Mouse (Mus musculus): ENCODE measurements around the gene Cbwd1.

Cbwd1 gene

DNA sequence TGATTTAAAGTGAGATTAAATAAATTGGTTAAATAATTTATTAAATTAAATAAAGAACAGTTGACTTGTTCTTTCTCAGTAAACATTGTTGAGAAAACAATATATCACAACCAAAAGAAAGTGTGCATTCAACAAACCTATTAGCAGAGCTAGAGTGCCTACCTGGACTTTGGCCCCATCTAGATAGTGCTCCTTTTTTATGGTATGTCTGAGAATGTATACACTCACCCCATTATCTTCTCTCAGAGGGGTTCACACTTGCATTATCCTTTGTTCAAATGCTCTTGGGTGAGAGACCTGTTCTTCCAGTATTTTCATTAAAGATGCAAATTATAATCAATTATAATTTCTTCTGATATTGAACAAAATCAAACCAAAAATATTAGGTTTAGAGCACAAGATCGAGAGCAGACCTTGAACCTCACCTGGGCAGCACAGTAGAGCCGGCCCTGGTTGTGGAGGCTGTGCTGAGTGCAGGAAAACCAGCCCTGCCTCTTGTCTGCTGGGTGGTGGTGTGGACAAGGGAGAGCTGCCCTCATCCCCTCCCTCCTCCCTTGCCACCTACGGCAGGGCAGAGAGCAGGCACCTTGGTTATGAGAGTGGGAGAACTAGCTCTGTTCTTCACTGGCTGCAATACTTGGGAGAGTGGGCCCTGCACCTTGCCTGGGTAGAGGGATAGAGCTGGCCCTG lies 11.4 kb upstream of the Cbwd1 start:
- no peak for DNase-seq

- no peak for DNase-seq
These were observed 9.9 kb upstream of the Cbwd1 start for GRCm38 (mm10) chr19:24971307-24971706.

DNA sequence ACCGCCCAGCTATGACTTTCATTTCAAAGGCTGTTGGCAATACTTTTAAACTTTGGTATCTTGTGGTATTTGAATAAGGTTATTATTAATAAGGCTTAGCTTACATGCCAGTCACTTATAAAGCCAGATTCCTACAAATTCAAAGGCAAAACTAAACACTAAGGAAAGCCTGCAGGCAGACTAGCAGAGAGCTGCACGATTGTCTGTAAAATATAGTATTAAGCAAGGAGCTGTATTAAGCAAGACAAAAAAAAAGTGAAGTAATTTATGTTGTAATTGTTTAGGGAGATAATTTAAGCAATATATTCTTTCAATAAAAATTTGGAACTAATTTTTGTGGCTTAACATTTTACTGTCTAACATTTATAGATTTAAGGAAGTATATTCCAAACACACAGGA lies 5.5 kb upstream of the Cbwd1 start:
- no peak for DNase-seq

- DNase-seq, result no peak
These were observed 4.8 kb upstream of the Cbwd1 start for GRCm38 (mm10) chr19:24966203-24966602.

GRCm38 (mm10) chr19:24958531-24958930 lies 2.9 kb downstream of the Cbwd1 start:
- peak; percentile 72 for DNase-seq

DNA sequence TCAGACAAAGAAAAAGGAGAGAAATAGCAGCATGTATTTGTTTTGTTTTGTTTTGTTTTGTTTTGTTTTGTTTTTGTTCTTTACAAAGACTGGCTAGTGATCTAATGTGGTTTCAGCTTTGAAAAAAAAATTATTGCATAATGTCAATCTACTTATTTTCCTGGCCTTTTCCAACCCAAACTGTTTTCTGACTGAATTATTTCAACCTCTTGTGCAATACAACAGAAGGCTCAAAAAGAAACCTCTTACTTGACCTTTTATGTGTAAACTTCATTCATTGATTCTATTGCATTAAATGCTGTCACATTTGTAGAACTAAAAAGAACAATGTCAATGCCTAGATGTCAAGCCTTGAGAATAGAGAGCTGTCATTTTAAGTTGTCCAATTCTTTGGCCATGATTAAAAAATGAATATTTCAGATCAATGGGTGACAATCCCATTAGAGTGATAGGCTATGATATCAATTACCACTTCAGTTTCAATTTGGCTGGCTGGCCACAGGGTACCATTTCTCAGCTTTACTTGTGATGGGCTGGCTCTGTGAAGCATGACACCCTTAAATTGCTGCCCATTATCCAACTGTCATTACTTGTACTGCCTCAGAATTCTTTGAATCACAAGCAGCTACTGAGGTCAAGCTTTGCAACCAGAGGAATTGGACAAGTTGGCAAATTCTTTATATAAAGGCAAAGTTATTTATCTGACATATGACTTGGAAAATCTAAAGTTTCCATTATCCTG lies 15.7 kb downstream of the Cbwd1 start:
- no peak for DNase-seq

GRCm38 (mm10) chr19:24937084-24937483 lies 24.3 kb downstream of the Cbwd1 start:
- no peak for DNase-seq

DNA sequence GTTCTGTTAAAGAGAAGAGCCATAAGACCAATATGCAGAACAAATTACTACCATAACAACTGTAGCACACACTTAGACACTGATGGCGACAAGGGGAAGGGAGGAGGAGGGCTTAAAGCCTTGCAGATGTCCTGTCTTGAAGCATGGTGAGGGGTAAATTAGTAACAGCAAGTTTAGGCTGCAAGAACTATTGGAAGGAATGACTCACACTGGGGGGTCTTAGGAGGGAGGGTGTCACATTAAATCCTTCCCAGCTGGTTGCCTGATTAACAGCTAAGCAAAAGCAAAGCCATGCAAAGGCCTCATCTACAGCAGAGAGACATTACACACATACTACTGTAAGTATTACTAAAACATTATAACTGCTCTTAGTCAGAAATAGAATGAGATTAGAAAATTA lies 32.4 kb downstream of the Cbwd1 start:
- DNase-seq, result no peak

DNA sequence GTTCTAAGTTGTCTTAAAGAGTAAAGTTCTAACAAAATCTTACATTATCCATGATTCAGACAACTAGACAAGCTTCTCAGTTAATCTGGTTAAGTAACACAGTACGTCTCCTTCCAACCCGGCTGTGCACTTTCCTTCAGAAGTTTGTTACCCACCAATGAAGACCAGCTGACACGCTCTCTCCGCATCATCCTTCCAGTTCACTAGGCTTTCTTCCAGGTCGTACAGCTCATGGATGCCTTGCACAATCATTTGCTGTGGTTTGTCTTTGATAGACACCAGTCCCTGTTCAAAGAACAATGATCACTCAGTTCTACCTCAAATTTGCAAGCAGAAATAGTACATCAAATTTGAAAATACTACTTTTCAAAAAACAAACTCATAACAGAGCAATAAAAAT lies 40.5 kb downstream of the Cbwd1 start:
- no peak for DNase-seq

GRCm38 (mm10) chr19:24908385-24909155 lies 52.8 kb downstream of the Cbwd1 start:
- no peak for DNase-seq

GRCm38 (mm10) chr19:24907655-24908054 lies 53.8 kb downstream of the Cbwd1 start:
- no peak for DNase-seq

GRCm38 (mm10) chr19:24902821-24903220 lies 58.6 kb downstream of the Cbwd1 start:
- no peak for DNase-seq

DNA sequence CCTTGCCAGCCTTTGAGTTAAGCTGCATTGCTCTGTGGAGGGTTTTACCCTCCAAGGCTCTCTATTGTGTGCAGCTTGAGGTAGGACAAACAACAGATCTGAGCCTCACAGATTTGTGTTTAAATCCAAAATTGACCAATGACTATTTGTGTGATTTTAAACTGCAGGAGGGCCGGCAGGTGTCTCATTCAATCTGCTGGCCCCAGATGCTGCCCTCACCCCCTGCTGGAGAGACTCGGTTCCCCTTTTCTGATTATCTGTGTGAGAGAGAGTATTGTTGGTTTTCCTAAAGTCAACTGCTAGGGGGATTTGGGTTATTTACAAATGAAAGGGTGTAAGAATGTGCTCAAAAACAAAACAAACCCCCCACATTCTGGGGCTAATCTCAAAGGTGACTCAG lies 59.2 kb downstream of the Cbwd1 start:
- no peak for DNase-seq

- DNase-seq, result no peak
These were observed 59.7 kb downstream of the Cbwd1 start for GRCm38 (mm10) chr19:24901666-24902065.

DNA sequence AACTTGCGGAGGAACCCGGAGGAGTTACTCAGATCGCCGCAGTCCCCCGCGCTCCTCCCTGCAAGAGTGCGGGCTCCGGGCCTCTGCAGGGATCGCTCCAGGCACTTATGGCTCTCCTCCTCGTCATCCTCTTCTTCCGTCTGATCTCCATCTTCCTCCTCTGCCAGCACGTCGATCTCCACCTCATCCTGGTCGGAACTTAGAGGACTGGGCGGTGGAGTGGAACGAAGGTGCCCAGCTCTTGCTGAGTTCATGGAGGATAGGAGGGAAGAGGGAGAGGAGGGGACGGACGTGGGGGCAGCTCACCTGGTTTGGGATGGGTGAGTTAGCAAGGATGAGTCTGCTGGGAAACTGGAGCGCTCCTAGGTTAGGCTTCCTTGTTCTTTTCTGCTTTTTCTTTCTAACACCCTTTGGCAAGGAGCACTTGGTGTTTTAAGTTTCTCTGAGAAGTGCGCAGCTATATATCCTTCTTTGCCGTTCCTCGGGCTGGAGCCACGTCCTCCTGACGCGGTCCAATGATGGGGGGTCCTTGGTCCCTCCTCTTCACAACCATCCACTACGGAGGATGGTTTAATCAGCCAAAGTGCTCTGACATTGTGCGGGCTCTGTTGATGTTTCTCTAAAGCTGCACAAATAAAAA lies 60.7 kb downstream of the Cbwd1 start, which contains the start of gene Foxd4:
TSS of gene Foxd4 (minus strand) at position 617 of the 640 bp plus-strand sequence.
- DNase-seq, result no peak

DNA sequence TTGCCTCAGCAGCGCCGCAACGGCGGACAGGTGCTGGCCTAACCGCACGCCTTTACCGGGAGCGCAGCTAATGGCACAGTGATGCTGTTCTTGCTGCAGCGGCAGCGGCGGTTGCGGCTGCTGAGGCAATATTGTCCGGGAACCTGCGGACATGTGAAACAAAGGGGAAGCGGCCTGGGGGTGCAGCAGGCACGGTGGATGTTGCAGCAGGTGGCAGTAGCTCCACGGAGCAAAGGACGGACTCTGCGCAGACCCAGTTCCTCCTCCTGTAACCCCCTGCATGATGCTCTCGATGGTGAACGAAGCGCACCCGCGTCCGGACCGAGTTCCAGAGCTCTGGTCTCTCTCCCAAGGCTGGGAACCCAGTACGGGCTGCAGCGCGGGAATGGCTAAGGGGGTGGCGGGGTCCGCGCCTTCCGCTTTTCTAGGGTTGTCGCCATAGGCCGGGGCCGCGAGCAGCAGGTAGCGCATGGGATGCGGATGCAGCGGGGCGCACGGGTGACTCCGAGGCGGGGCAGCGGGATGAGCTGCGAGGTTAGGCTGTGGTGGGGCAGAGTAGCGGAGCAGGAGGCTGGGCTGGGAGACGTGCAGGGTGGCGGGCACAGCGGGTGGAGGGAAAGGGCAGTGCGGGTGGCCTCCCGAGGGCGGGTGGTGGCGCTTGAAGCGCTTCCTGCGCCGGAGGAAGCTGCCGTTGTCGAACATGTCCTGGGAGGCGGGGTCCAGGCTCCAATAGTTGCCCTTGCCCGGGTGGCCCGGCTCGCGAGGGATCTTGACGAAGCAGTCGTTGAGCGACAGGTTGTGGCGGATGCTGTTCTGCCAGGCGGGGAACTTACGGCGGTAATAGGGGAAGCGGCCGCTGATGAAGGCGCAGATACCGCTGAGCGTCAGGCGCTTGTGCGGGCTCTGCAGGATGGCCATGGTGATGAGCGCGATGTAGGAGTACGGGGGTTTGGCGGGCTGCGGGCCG lies 61.5 kb downstream of the Cbwd1 start:
- DNase-seq, result no peak

DNA sequence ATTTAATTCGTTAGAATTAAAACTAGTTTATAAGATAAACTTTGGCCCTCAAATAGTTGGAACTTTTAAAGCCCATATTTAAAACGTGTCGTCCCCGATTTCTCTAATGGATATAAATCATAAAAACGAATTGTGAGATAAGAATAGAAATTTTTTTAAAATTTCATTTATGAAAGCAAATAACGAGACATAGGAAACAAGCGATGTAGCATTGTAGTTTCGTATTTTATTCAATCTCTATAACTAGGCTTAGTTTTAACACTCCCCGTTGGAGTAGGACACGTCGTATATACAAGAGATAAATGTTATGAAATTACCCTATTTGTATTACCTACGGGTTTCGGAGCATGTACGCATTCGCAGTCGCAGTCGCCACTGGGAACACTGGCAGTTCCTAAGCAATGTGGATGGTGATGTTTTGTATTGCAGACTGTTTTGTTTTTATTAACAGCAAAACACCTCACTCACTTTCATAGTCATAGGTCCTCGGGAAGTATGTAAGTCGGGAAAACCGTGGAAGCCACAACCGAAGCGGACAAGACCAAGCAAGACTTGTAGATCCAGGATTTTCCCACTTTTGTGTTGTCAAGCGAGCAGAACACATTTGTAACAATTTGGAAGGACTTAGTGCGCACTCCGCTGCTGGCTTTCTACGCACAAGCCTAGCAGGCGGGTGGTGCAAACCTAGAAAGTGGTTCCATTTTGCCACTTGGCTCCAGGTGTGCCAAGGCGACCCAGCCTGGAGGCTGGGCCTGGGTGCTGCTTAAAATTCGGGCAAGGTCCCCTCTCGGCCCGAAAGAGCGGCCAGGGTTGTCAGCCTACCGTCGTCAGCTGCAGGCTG lies 62.5 kb downstream of the Cbwd1 start:
- no peak for DNase-seq

- no peak for DNase-seq
These were observed 63.3 kb downstream of the Cbwd1 start for GRCm38 (mm10) chr19:24897896-24898736.

DNA sequence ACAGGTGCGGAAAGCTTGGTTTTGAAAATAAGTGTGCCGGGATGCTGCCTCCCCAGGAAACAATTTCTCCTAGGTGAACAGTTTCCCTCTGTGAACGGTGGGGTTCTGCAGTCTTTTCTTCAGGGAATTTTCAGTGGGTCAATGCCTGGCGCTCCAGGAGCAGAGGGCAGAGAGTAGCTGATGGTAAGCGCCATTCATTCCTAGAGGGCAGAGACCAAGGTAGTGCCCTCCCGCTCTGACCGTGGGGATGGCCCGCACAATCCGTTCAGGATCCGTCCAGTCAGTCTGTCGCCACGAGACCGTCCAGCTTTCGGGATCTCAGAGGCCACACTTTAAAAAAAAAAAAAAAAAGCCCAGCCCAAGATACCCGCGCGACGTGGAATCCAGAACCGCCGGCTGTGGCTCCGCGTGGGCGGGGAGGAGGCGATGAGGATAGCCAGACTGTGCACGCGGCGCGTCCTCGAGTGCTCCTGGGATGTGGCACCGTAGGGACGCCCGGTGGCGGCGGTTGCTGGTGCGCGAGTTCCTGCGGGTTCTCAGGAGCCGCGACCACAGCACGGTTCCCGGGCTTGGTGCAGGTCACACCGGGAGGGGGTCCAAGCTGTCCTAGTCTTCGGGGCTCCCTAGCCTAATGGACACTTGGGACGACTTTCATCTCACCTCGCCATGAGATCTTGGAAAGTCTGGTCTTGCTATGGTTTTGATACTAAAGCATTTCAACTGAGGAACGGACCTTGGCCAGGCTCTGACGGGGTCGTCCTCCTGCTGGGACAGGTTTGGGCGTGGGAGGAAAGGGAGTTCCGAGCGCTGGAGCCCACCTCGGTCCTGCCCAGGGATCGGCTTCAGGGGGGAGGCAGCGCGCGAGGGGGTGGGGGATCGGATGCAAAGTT lies 64.2 kb downstream of the Cbwd1 start:
- DNase-seq, result no peak
